Comparison of ENCODE assay signal across 10 mouse cellular contexts in the genomic region with DNA sequence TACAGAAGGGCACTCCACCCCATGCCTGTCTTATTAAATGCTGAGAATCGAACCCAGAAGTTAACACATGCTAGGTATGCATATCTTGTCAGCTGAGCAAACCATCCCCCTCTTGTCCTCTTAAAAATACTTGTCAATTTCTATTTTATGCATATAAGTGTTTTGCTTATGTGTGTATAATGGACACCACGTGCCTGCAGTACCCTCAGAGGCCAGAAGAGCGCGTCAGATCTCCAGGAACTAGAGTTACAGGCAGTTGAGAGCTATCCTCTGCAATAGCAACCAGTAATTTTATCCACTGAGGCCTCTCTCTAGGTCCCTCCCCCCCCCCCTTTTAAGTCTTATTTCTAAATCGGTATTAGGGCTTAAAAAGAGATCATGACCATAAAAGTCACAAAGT. TPM values are rescaled to one million over a fixed set of nuclear protein-coding genes. Genes with fewer than 3 reads are reported as not detected.
DNase-seq lines count a peak whose midpoint lies in the region; ATAC-seq and TF ChIP-seq lines count a peak whose summit lies in the region.
"Had no signal": no experiment of that assay in that cellular context is flagged by ENCODE, and none has a peak within 500 bp of the region (broad histone marks: within the 10 kb centered on the region; RNA-seq: fewer than 3 reads in every experiment).

No protein-coding gene starts in this region.

- WGBS in intestine, postnatal 0 days = 85% methylated on average over 5 of the region's 5 CpGs
- 78% methylated on average over 5 of the region's 5 CpGs for WGBS in intestine, embryonic 16.5 days
- 92% methylated on average over 5 of the region's 5 CpGs for WGBS in thymus, adult 2 months
- 82% methylated on average over 5 of the region's 5 CpGs for WGBS in embryonic facial prominence, embryonic 10.5 days

- H3K9ac ChIP-seq in intestine, postnatal 0 days (ENCODE audit: low read depth, low read length) = no peak overlapping the region
- H3K9ac ChIP-seq in intestine, embryonic 16.5 days (ENCODE audit: low read depth, low read length) = no peak overlapping the region

- H3K27me3 ChIP-seq in intestine, postnatal 0 days (replicated peaks; ENCODE audit: control insufficient read depth, insufficient read depth, low read length) = no peaks in the 10 kb centered on the region
- no peaks in the 10 kb centered on the region for H3K27me3 ChIP-seq in intestine, embryonic 16.5 days (replicated peaks; ENCODE audit: control insufficient read depth, insufficient read depth, low read length)
- H3K27me3 ChIP-seq in thymus, adult 2 months (ENCODE audit: control insufficient read depth, insufficient read depth, low read length) = no peaks in the 10 kb centered on the region
- no peaks in the 10 kb centered on the region for H3K27me3 ChIP-seq in embryonic facial prominence, embryonic 10.5 days (replicated peaks; ENCODE audit: low read depth, poor library complexity, severe bottlenecking)

- H3K27ac ChIP-seq in intestine, postnatal 0 days (ENCODE audit: low read depth, low read length) = no peak overlapping the region
- H3K27ac ChIP-seq in intestine, embryonic 16.5 days (ENCODE audit: low read length) = no peak overlapping the region
- no peak overlapping the region for H3K27ac ChIP-seq in thymus, adult 2 months (ENCODE audit: control insufficient read depth, insufficient read depth, low read length)
- no peak overlapping the region for H3K27ac ChIP-seq in embryonic facial prominence, embryonic 10.5 days (replicated peaks)

- H3K9me3 ChIP-seq in intestine, postnatal 0 days (ENCODE audit: control insufficient read depth) = no peaks in the 10 kb centered on the region
- no peaks in the 10 kb centered on the region for H3K9me3 ChIP-seq in intestine, embryonic 16.5 days (ENCODE audit: control insufficient read depth, low read length)
- no peaks in the 10 kb centered on the region for H3K9me3 ChIP-seq in embryonic facial prominence, embryonic 10.5 days

- 0 out of 2 replicates have a peak, but pooled peaks cover under 1% of the 10 kb centered on the region for H3K4me1 ChIP-seq in intestine, postnatal 0 days (replicated peaks; ENCODE audit: control insufficient read depth, insufficient read depth, low read length)
- H3K4me1 ChIP-seq in intestine, embryonic 16.5 days (ENCODE audit: control insufficient read depth, insufficient read depth, low read length) = peaks cover 10% of the 10 kb centered on the region; the same call in 1 of the 2 replicates
- no peaks in the 10 kb centered on the region for H3K4me1 ChIP-seq in thymus, adult 2 months (replicated peaks; ENCODE audit: control insufficient read depth, insufficient read depth, low read length)
- H3K4me1 ChIP-seq in embryonic facial prominence, embryonic 10.5 days = no peaks in the 10 kb centered on the region

- H3K4me2 ChIP-seq in intestine, postnatal 0 days (replicated peaks; ENCODE audit: low read depth) = no peak overlapping the region
- no peak overlapping the region for H3K4me2 ChIP-seq in intestine, embryonic 16.5 days (ENCODE audit: low read depth, low read length)

- TF ChIP-seq CTCF in intestine, postnatal 0 days (IDR thresholded peaks at IDR 0.05; ENCODE audit: low read depth) = peak; percentile 59
- no peak for TF ChIP-seq CTCF in thymus, adult 2 months (IDR thresholded peaks at IDR 0.05; ENCODE audit: borderline replicate concordance, control insufficient read depth, extremely low read depth, insufficient read depth, low read length, poor library complexity)

- H3K36me3 ChIP-seq in intestine, postnatal 0 days (ENCODE audit: control insufficient read depth, insufficient read depth) = peaks cover 32% of the 10 kb centered on the region
- H3K36me3 ChIP-seq in intestine, embryonic 16.5 days (ENCODE audit: control insufficient read depth, insufficient read depth, low read length) = no peaks in the 10 kb centered on the region
- no peaks in the 10 kb centered on the region for H3K36me3 ChIP-seq in thymus, adult 2 months (ENCODE audit: control insufficient read depth, insufficient read depth, low read length)
- peaks cover 59% of the 10 kb centered on the region for H3K36me3 ChIP-seq in embryonic facial prominence, embryonic 10.5 days (replicated peaks)

- H3K4me3 ChIP-seq in intestine, postnatal 0 days (ENCODE audit: low read depth, low read length) = no peak overlapping the region
- no peak overlapping the region for H3K4me3 ChIP-seq in intestine, embryonic 16.5 days (ENCODE audit: low read length)
- H3K4me3 ChIP-seq in thymus, adult 2 months (ENCODE audit: control insufficient read depth, insufficient read depth, low read length) = no peak overlapping the region
- no peak overlapping the region for H3K4me3 ChIP-seq in embryonic facial prominence, embryonic 10.5 days
- H3K4me3 ChIP-seq: megakaryocyte, embryonic 14.5 days had no signal

- no peak for TF ChIP-seq POLR2A in thymus, adult 2 months (IDR thresholded peaks at IDR 0.05; ENCODE audit: control insufficient read depth, extremely low read depth, insufficient read depth, low read length, poor library complexity)

- DNase-seq in thymus, adult 2 months = peak; percentile 8
- no peak for DNase-seq in thymus, adult 18-20 months
- peak; percentile 27 for DNase-seq in embryonic facial prominence, embryonic 10.5 days (ENCODE audit: low spot score)
- DNase-seq in thymus, postnatal 25 days = peak; percentile 8
- no peak for DNase-seq in frontal cortex, adult 2 months (ENCODE audit: extremely low spot score in 1 of 2, low spot score in 1 of 2)
- DNase-seq: cerebellum, adult 8-10 months had no signal

- ATAC-seq in intestine, postnatal 0 days = no peak
- no peak for ATAC-seq in intestine, embryonic 16.5 days
- ATAC-seq in inflammation-experienced regulatory T-cells, adult 6 months = no peak

RNA-seq across cellular contexts. Expression of a gene that starts 23.4 kb away (rescaled TPM):
- 3.8 and 4.2 TPM in 2 replicates for polyA plus RNA-seq in intestine, postnatal 0 days (2015; fragmentation: Nextera tagmentation; extraction: Ambion mirVana)
- polyA plus RNA-seq in intestine, embryonic 16.5 days (2015; fragmentation: Nextera tagmentation; extraction: Ambion mirVana) = 8.8 and 10.4 TPM in 2 replicates
- 3.0 and 3.3 TPM in 2 replicates for polyA plus RNA-seq in thymus, adult 2 months (2012; rRNA removed)
- 12.1 and 12.8 TPM in 2 replicates for polyA plus RNA-seq in embryonic facial prominence, embryonic 10.5 days (2016; fragmentation: Nextera tagmentation; extraction: Ambion mirVana)
- polyA plus RNA-seq in inflammation-experienced regulatory T-cells, adult 6 months (2017; shearing (Covaris generic)) = 1 to 10 TPM; 1.7 to 5.5 (median 5.2) TPM
- polyA plus RNA-seq in frontal cortex, adult 2 months (2012; rRNA removed) = 8.6 and 9.2 TPM in 2 replicates

Comparison
In these comparisons a context has a peak if more than half of its experiments do, and no peak if none do; other contexts are left out.
1. DNase-seq: peak in thymus, adult 2 months (single experiment), embryonic facial prominence, embryonic 10.5 days (single experiment) and thymus, postnatal 25 days (single experiment); none in thymus, adult 18-20 months (0 of 2) and frontal cortex, adult 2 months (0 of 2).